Mouse (Mus musculus) thymus, postnatal 4 days (tissue): ENCODE data around the gene Krt6b.
"Not testable (repeated sequence)": the region's sequence is repeated elsewhere in the genome, so short reads cannot be mapped to it uniquely, and the experiment has no call there.

ENCODE experiments used
- DNase-seq: peaks from one replicate; pipeline ENCODE4 v3.0.0; 2021

Krt6b gene

GRCm38 (mm10) chr15:101680187-101680586 is at the start of gene Krt6b:
Krt6b (minus strand) TSS chr15:101680287.
- no peak for DNase-seq

DNA sequence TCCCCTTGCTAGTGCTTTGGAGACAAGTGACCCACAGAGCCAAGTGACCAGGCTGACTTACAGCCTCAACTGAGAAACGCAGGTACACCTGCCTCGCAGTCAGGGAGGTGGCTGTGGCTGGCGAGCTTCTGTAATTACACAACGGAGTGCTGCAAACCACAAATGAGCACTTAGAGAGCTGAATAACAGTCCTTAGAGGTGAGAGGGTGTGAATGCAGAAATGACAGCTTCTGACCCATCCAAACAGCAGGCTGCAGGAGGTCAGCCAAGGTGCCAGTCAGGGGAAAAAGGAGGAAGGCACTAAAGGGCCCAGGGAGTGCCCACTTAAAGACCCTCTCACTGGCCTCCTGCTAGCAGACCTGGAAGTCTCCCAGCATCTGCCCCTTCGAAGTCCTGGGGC is 44.6 kb upstream of the Krt6b start:
- DNase-seq, result no peak

DNA sequence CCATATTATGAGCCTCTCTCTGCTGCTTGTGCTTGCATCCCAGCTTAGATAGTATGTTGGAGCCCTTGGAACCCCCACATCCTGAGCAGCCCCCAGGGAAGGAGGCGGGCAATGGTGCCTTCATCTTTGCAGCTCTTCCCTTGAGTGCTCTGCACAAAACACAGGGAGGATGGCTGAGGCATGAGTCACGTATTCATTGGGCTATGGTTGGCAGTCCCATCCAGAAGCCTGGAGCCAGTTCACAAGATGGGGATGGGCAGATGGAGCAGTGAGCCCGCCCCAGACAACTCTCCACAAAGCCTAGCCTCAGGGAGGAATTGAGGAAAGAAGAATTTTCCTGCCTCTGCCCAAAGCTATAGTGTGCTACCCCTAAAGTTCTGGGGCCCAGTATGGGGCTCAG is 35.7 kb upstream of the Krt6b start:
- no peak for DNase-seq

GRCm38 (mm10) chr15:101714356-101714755 is 34.3 kb upstream of the Krt6b start:
- DNase-seq, result no peak

- DNase-seq, result no peak
Measured at GRCm38 (mm10) chr15:101713731-101714130, 33.6 kb upstream of the Krt6b start.

GRCm38 (mm10) chr15:101712720-101713119 is 32.6 kb upstream of the Krt6b start, which contains the start of gene Krt5:
Krt5 (minus strand) TSS chr15:101712898.
- DNase-seq, result no peak

DNA sequence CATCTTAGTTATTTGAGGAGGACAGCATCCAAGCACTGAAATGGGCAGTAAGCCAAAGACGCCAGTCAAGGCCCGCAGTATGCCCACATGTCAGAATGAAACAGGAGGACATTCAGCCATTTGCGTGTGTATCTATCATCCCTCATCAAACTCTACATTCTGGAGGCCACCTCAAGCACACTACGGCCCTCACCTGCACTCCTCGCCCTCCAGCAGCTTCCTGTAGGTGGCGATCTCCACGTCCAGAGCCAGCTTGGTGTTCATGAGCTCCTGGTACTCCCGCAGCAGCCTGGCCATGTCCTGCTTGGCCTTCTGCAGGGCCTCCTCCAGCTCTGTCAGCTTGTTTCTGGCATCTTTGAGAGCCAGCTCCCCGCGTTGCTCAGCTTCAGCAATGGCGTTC is 28.6 kb upstream of the Krt6b start:
- peak; percentile 20 for DNase-seq

GRCm38 (mm10) chr15:101707454-101707853 is 27.4 kb upstream of the Krt6b start:
- no peak for DNase-seq

- peak; percentile 17 for DNase-seq
Measured at GRCm38 (mm10) chr15:101704066-101704465, 24.0 kb upstream of the Krt6b start.

GRCm38 (mm10) chr15:101702380-101702779 is 22.3 kb upstream of the Krt6b start:
- no peak for DNase-seq

- DNase-seq, result no peak
Measured at GRCm38 (mm10) chr15:101699866-101700265, 19.8 kb upstream of the Krt6b start.

DNA sequence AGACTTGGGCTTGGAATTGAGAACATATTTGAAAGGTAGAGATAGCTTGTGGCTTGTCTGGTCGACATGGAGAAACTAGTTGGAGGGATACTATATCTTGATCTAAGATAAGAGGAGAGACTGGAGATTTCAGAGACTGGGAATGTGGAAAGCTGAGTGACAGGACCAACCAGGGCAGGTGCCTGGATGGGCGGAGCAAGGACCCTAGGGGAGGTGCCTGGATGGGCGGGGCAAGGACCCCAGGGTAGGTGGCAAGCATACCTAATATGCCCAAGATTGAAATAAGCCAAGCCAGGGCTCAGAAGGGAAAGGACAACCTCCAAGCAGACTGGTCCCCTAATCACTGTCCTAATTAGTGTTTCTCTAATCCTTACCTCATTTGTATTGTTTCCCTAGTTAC is 19.1 kb upstream of the Krt6b start:
- DNase-seq, result no peak

DNA sequence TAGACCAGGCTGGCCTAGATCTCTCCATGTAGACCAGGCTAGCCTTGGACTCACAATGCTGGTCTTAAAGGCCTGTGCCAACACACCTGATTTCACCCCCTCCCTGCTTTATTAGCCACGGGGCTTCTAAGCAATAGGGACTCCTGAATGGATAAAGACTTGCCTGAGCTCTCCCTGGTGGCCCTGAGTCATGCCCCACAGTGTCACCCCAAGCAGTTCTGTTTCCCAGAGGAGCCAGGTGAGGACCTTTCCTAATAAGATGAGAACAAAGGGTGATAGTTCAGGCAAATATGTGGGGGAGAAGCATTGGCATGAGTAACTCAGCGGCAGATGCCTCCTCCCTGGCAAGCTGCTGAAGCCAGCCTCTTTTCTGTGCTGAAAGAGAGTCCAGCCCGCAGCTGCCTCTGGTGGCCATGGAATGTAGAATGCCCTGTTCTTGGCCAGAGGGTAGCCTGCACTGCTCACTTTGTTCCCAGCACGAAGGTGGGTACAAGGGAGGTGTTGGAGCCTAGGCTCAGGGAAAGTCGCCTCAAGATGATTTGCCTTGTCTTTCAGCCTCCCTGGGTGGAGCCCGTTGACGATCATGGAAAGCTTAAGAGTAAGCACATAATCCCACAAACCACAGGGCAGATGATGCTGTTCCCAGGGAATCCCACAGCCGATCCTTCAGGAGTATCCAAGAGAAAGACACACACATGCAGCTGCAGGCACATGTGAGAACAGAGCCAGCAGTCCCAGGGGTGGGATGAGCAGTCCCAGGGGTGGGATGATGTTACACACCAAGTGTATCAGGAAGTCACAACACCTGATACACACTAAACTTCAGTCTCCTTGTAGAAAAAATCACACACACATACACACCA is 17.5 kb upstream of the Krt6b start:
- no peak for DNase-seq

DNA sequence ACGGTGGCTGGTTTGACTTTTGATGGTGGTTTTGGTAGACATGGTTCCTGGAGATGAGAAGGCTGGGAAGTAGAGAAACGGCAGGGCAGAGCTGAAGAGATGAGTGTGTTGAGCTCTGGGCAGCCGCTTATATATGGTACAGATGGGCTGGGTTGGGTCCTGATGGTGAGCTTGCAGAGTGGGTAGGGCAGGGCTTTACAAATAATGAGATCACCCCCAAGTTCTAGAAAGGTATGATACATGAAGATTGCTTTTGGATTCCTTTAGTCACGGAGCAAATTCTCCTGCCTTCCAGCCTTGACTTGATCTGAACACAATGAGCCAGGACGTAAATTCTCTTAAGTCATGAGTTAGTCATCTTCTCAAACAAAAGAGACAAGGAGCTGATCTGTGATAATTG is 14.1 kb upstream of the Krt6b start, which contains the start of gene Krt6a:
TSS of gene Krt6a (minus strand) at position 101 of the 400 bp plus-strand sequence.
- no peak for DNase-seq

- DNase-seq, result not testable (repeated sequence)
Measured at GRCm38 (mm10) chr15:101690460-101690859, 10.4 kb upstream of the Krt6b start.

- no peak for DNase-seq
Measured at GRCm38 (mm10) chr15:101688161-101688560, 8.1 kb upstream of the Krt6b start.

- DNase-seq, result no peak
Measured at GRCm38 (mm10) chr15:101675978-101676377, 4.1 kb downstream of the Krt6b start.

DNA sequence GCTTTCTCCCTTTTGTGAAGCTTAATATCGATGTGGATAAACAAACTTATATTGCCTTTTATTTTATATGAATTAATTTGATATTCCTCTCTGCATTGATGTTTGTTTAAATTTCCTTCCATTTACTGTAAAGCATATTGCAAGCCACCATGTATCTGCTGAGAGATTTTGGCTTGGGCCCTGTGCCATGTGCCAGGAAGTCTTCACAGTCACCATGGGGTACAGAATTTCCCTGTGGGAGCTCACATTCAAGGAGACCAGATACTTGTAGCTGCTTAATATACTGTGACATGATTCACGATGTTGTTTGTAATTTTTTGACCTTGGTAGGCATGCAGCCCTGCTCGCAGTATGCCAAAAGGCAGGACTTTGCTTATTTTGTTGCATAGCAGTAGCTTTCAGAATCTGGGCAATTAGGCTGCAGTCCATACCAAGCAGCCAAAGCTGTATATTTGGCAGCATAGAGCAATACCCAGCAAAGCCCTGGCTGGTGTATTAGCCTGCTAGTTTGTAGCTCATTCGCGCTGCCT is 27.3 kb downstream of the Krt6b start:
- no peak for DNase-seq

DNA sequence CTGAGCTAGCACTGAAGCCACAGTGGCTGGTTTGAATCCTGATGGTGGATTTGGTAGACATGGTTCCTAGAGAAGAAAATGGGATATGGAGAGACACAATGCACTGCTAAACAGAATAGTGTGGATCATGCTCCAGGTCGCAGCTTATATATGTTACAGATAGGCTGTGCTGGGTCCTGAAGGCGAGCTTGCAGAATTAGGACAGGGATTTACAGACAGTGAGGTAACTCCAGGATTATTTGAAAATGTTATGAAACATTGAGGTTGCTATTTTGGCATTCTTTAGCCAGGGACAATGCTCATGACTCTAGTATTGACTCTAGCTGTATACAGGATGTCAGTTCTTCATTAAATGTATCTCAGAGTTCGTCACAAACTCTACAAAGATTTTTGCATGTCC is 32.8 kb downstream of the Krt6b start, which contains the start of gene Gm5478:
TSS of gene Gm5478 (minus strand) at position 101 of the 400 bp plus-strand sequence.
- DNase-seq, result no peak

GRCm38 (mm10) chr15:101627884-101628283 is 52.2 kb downstream of the Krt6b start, which contains the start of gene Gm5414:
Gm5414 (minus strand) TSS chr15:101628188.
- no peak for DNase-seq
